Mouse (Mus musculus) testis, adult 2 months (tissue): ENCODE measurements around the gene Tle3.

Experiments used
- CTCF ChIP-seq: fragments of 200-500 bp; IDR thresholded peaks from 2 replicates; pipeline ENCODE4 v1.5.1; 2012; ENCODE audit warnings: low read depth, mild to moderate bottlenecking, inconsistent platforms, low read length, moderate library complexity; ENCODE audit not compliant: control insufficient read depth, insufficient read depth, insufficient replicate concordance
- POLR2A ChIP-seq: fragments of 200-500 bp; IDR thresholded peaks from 2 replicates; pipeline ENCODE4 v1.6.1; 2012; ENCODE audit warnings: low read depth, mild to moderate bottlenecking, inconsistent platforms, low read length, moderate library complexity; ENCODE audit not compliant: control insufficient read depth

GRCm38 (mm10) chr9:61426493-61426892 is 54.3 kb downstream of the Tle3 start:
- TF ChIP-seq CTCF (no peak), POLR2A (no peak)
